Mouse (Mus musculus) CH12F3 (cell line): ENCODE data around the gene Sdc4.

ENCODE experiments used
- in situ Hi-C: fragments of 300-500 bp; cut with MboI; formaldehyde crosslinking; loops from 2 replicates; pipeline ENCODE4 v1.14.3; 2020; ENCODE audit warnings: low sequenced_read_pairs

The Sdc4 gene

GRCm38 (mm10) chr2:164449341-164450042 lies 5.8 kb upstream of the Sdc4 start:
- in situ Hi-C loops: no loop called here

GRCm38 (mm10) chr2:164448921-164449320 lies 5.2 kb upstream of the Sdc4 start:
- in situ Hi-C loops: no loop called here

GRCm38 (mm10) chr2:164448140-164448539 lies 4.5 kb upstream of the Sdc4 start:
- in situ Hi-C loops: no loop called here

- in situ Hi-C loops: no loop called here
Observed at GRCm38 (mm10) chr2:164446086-164446469, 2.4 kb upstream of the Sdc4 start.

- in situ Hi-C loops: no loop called here
Observed at GRCm38 (mm10) chr2:164445399-164446085, 1.9 kb upstream of the Sdc4 start.

- in situ Hi-C loops: no loop called here
Observed at GRCm38 (mm10) chr2:164444701-164445100, 1.0 kb upstream of the Sdc4 start.

- in situ Hi-C loops: no loop called here
Observed at GRCm38 (mm10) chr2:164443051-164443437, 643 bp downstream of the Sdc4 start.

- in situ Hi-C loops: no loop called here
Observed at GRCm38 (mm10) chr2:164442315-164443050, 1.2 kb downstream of the Sdc4 start.

GRCm38 (mm10) chr2:164441731-164442130 lies 2.0 kb downstream of the Sdc4 start:
- in situ Hi-C loops: no loop called here

- in situ Hi-C loops: no loop called here
Observed at GRCm38 (mm10) chr2:164441155-164441554, 2.5 kb downstream of the Sdc4 start.

- in situ Hi-C loops: no loop called here
Observed at GRCm38 (mm10) chr2:164440314-164440713, 3.4 kb downstream of the Sdc4 start.

GRCm38 (mm10) chr2:164439001-164439421 lies 4.7 kb downstream of the Sdc4 start:
- in situ Hi-C loops: no loop called here

GRCm38 (mm10) chr2:164438257-164438656 lies 5.4 kb downstream of the Sdc4 start:
- in situ Hi-C loops: no loop called here

- in situ Hi-C loops: no loop called here
Observed at GRCm38 (mm10) chr2:164437710-164438109, 6.0 kb downstream of the Sdc4 start.

GRCm38 (mm10) chr2:164436961-164437360 lies 6.7 kb downstream of the Sdc4 start:
- in situ Hi-C loops: no loop called here

- in situ Hi-C loops: no loop called here
Observed at GRCm38 (mm10) chr2:164436215-164436913, 7.3 kb downstream of the Sdc4 start.

- in situ Hi-C loops: no loop called here
Observed at GRCm38 (mm10) chr2:164435216-164436090, 8.2 kb downstream of the Sdc4 start.

- in situ Hi-C loops: no loop called here
Observed at GRCm38 (mm10) chr2:164434681-164435080, 9.0 kb downstream of the Sdc4 start.

GRCm38 (mm10) chr2:164433278-164433895 lies 10.3 kb downstream of the Sdc4 start:
- in situ Hi-C loops: no loop called here
